Mouse (Mus musculus): ENCODE results near the gene Slc34a2.

Gene Slc34a2

DNA sequence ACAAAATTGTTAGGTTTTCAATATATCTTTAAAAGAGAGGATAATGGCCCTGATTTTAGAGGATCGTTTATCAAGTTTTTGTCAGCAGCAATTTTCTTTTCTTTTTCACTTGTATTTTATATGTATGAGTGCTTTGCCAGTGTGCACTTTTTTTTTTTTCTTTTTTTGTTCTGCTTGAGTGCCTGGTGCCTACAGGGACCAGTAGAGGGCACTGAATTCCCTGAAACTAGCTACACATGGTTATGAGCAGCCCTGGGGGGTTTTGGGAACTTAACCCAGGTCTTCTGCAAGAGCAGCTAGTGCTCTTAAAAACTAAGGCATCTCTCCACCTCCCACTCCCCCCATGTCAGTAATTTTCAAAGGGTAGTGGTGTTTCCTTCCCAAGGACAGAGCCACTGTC lies 70.8 kb downstream of the Slc34a2 start:
- in situ Hi-C loops (cut with MboI, MseI): no loop called here

DNA sequence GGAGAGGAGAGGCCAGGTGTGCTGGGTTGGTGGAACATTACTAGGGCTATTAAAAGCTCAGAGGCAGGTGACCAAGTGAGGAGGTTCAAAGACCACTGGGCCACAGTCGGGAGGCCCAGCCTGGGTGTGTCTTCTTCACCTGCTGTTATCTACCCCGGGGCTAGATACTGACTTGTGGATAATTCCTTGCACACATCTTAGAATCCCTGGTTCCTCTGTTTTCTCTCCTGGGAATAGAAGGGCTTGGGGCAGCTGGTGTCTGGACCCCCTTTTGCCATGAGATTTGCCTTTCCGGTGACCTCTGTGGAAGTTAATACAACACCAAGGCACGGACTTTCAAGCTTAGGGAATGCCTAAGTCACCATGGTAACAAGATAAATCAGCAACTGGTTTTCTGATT lies 72.3 kb downstream of the Slc34a2 start:
- in situ Hi-C loops (cut with MboI, MseI): no loop called here

DNA sequence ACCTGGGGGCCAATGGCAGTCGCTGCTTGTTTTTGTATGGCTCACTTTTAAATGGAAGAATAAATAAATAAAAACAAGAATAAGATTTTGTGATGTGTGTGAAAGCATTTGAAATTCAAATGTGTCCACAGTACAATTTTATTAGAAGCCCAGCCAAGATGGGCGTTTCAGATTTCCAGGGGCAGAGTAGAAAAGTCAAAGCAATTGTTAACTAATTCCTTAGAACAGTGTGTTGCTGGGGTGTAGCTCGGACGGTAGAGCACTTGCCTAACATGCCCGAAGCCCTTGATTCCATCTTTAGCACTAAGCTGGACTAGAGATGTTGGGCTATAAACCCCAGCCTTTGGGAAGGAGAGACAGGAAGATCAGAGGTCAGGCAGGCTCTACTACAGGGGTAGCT lies 73.2 kb downstream of the Slc34a2 start:
- in situ Hi-C loops (cut with MboI, MseI): no loop called here

DNA sequence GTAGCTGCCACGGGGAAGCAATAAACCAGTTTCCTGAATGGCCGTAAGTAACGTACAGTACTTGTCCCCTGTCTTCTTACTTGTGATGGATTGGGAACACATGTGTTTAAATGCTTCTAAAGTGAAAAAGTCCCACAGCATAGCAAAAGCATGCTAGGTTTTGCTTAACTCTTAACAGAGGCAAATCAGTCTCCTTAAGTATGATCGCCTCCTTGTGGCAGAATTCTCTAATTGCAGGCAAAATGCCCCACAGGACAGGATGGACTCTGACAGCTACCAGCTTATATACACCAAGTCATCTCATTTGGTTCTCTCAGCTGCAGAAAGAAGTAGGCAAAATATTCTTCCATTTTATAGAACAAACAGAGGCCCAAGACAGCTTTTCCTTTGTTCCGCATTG lies 75.1 kb downstream of the Slc34a2 start:
- in situ Hi-C loops (cut with MboI, MseI): no loop called here

DNA sequence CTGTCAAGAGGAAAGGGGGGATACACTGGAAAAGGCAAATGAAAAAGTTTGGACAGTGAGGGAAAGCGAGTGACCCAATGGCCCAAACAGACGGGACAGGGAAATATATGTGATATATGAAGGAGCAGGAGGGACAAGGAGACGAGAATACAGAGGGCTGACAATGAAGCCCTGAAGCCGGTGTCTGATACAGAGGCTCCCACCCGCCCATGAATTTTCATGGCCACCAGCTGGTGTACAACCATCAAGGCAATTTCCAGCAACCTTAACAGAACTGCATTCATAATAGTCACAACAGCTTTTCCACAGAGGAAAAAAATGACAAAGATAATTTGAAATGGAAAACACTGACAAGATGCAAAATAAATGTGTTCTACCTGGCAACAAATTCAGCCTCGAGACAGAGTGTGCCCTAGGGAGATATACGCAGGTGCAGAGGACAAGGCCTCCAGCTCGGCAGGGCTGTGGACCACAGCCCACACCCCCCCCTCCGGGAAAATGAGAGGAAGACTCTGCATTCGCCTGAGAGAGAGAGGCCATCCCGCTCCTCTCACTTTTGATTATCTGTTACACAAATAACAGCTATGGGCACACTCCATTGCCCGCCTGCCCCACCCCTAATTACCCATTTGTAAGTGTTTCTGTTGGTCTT lies 76.9 kb downstream of the Slc34a2 start:
- in situ Hi-C loops (cut with MboI, MseI): no loop called here

DNA sequence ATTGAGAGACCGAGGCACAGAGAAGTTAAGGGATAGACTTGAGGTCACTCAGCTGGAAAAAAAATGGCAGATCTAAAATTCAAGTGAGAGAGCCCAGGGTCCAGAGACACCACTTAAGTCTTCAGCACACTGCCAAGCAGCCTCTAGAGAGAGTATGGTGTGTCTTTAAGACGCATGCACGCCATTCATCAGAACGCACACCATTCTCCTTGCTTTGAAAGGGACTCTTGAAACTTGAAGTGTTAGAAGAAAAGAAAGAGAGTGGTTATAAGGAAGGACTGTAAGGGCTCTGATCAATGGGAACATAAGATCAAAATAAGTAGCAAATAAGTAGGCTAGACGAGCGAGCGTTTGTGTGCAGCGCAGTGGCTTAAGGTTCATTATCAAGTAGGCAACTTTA lies 80.3 kb downstream of the Slc34a2 start:
- in situ Hi-C loops (cut with MboI, MseI): no loop called here

DNA sequence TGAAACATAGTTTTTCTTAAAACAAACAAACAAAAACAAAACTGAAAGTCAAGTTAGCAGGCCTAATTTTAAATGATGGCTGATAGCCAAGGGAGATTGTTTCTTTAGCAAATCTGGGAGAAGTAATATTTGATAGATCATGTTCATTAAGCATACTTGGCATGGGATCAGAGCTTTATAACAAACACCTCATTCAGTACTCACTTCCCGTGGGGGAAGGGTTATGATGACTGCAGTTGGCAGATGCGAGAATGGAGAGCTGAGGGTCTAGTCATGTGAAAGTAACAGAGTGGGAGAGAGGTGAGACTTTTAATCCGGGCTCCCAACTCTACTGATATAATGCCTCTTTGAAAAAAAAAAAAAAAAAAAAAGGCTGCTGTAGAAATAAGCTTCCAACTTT lies 81.8 kb downstream of the Slc34a2 start:
- in situ Hi-C loops (cut with MboI, MseI): no loop called here

All from T-helper 2 cell (primary cell).